Mouse (Mus musculus) embryonic facial prominence, embryonic 10.5 days (tissue): ENCODE measurements at regions not wholly inside any gene's neighbourhood (a gene's known extent, or its start where the extent isn't known, plus 50 kb on each side); places are given as distances from the start of the nearest gene placed in this dataset.

Experiments
- DNase-seq: peaks from one replicate; pipeline ENCODE4 v3.0.0-alpha.2; 2017; ENCODE audit warnings: low spot score
- H3K27ac ChIP-seq: fragments of 300-500 bp; sonication (generic); replicated peaks from 2 replicates; pipeline ENCODE4 v1.5.1; 2016; ENCODE audit warnings: mild to moderate bottlenecking
- H3K27me3 ChIP-seq: fragments of 300-500 bp; sonication (generic); replicated peaks from 2 replicates; pipeline ENCODE4 v1.6.1; 2016; ENCODE audit warnings: low read depth, mild to moderate bottlenecking; ENCODE audit not compliant: poor library complexity, severe bottlenecking
- H3K36me3 ChIP-seq: fragments of 300-500 bp; sonication (generic); replicated peaks from 2 replicates; pipeline ENCODE4 v1.6.1; 2016; ENCODE audit warnings: mild to moderate bottlenecking, moderate library complexity
- H3K4me1 ChIP-seq: fragments of 300-500 bp; sonication (generic); 2 replicates; pipeline ENCODE4 v1.6.1; 2016
- H3K4me3 ChIP-seq: fragments of 300-500 bp; sonication (generic); 2 replicates; pipeline ENCODE4 v1.5.1; 2016; ENCODE audit warnings: mild to moderate bottlenecking, moderate library complexity
- H3K9me3 ChIP-seq: fragments of 300-500 bp; sonication (generic); 2 replicates; pipeline ENCODE4 v1.6.1; 2016; ENCODE audit warnings: mild to moderate bottlenecking
- WGBS: fragments of 180-500 bp; shearing (Covaris S2); methylation state at CpG from one replicate; pipeline ENCODE4 v1.1.7; 2016; 5-methylcytosine and 5-hydroxymethylcytosine counted together

GRCm38 (mm10) chr9:46516401-46517130, 196.8 kb upstream of the 4931429L15Rik start:
- 87% methylated on average over 20 of the region's 20 CpGs for WGBS
- Histone ChIP-seq H3K9me3 (peaks cover 10% of the 10 kb centered on the region; the same call in 1 of the 2 replicates), H3K4me1 (0 out of 2 replicates have a peak, but pooled peaks cover 3% of the 10 kb centered on the region), H3K36me3 (no peaks in the 10 kb centered on the region), H3K27ac (no peak overlapping the region), H3K4me3 (no peak overlapping the region), H3K27me3 (0 out of 2 replicates have a peak, but pooled peaks cover 7% of the 10 kb centered on the region)
- no peak for DNase-seq

- no peaks in the 10 kb centered on the region for H3K36me3 ChIP-seq
- peaks cover 4% of the 10 kb centered on the region; the same call in 1 of the 2 replicates for H3K9me3 ChIP-seq
- WGBS = 75% methylated on average over 6 of the region's 6 CpGs
- H3K27ac ChIP-seq = no peak overlapping the region
- no peak for DNase-seq
- H3K4me3 ChIP-seq = no peak overlapping the region
- H3K4me1 ChIP-seq = peaks cover 13% of the 10 kb centered on the region; the same call in 1 of the 2 replicates
- H3K27me3 ChIP-seq = 0 out of 2 replicates have a peak, but pooled peaks cover 9% of the 10 kb centered on the region
Observed at GRCm38 (mm10) chr9:46512276-46513051, 192.7 kb upstream of the 4931429L15Rik start.

GRCm38 (mm10) chr9:46511307-46511706, 191.5 kb upstream of the 4931429L15Rik start:
- H3K36me3 ChIP-seq = no peaks in the 10 kb centered on the region
- no peak for DNase-seq
- WGBS = 48% methylated on average over 6 of the region's 6 CpGs
- H3K9me3 ChIP-seq = peaks cover 4% of the 10 kb centered on the region; the same call in 1 of the 2 replicates
- peak overlapping the region; percentile 19; the same call in 1 of the 2 replicates for H3K27ac ChIP-seq
- H3K4me3 ChIP-seq = no peak overlapping the region
- H3K4me1 ChIP-seq = peaks cover 13% of the 10 kb centered on the region; the same call in 1 of the 2 replicates
- 0 out of 2 replicates have a peak, but pooled peaks cover 9% of the 10 kb centered on the region for H3K27me3 ChIP-seq

GRCm38 (mm10) chr9:46509896-46510295, 190.1 kb upstream of the 4931429L15Rik start:
- Histone ChIP-seq H3K36me3 (no peaks in the 10 kb centered on the region), H3K27ac (no peak overlapping the region), H3K4me3 (no peak overlapping the region), H3K27me3 (0 out of 2 replicates have a peak, but pooled peaks cover 9% of the 10 kb centered on the region), H3K9me3 (peaks cover 4% of the 10 kb centered on the region; the same call in 1 of the 2 replicates), H3K4me1 (peaks cover 13% of the 10 kb centered on the region; the same call in 1 of the 2 replicates)
- no peak for DNase-seq
- WGBS = 69% methylated on average over 5 of the region's 5 CpGs

- Histone ChIP-seq H3K36me3 (no peaks in the 10 kb centered on the region), H3K27ac (no peak overlapping the region)
- 25% methylated on average over 5 of the region's 5 CpGs for WGBS
Observed at GRCm38 (mm10) chr9:46509458-46509857, 189.7 kb upstream of the 4931429L15Rik start.

GRCm38 (mm10) chr9:46507036-46507435, 187.2 kb upstream of the 4931429L15Rik start:
- H3K4me1 ChIP-seq = peaks cover 13% of the 10 kb centered on the region; the same call in 1 of the 2 replicates
- DNase-seq = no peak
- 83% methylated on average over 4 of the region's 4 CpGs for WGBS

More at GRCm38 (mm10) chr9:46509458-46509857, 189.7 kb upstream of the 4931429L15Rik start:
- no peak for DNase-seq
- no peak overlapping the region for H3K4me3 ChIP-seq
- H3K4me1 ChIP-seq = peaks cover 13% of the 10 kb centered on the region; the same call in 1 of the 2 replicates
- H3K9me3 ChIP-seq = peaks cover 4% of the 10 kb centered on the region; the same call in 1 of the 2 replicates
- 0 out of 2 replicates have a peak, but pooled peaks cover 9% of the 10 kb centered on the region for H3K27me3 ChIP-seq

GRCm38 (mm10) chr9:46504536-46504935, 184.8 kb upstream of the 4931429L15Rik start:
- H3K36me3 ChIP-seq = no peaks in the 10 kb centered on the region
- no peaks in the 10 kb centered on the region for H3K4me1 ChIP-seq
- no peak for DNase-seq
- H3K4me3 ChIP-seq = no peak overlapping the region
- H3K27me3 ChIP-seq = peaks cover 15% of the 10 kb centered on the region
- H3K27ac ChIP-seq = no peak overlapping the region
- no peaks in the 10 kb centered on the region for H3K9me3 ChIP-seq
- WGBS = 78% methylated on average over 12 of the region's 12 CpGs

More at GRCm38 (mm10) chr9:46507036-46507435, 187.2 kb upstream of the 4931429L15Rik start:
- H3K9me3 ChIP-seq = no peaks in the 10 kb centered on the region
- no peaks in the 10 kb centered on the region for H3K36me3 ChIP-seq
- 0 out of 2 replicates have a peak, but pooled peaks cover 6% of the 10 kb centered on the region for H3K27me3 ChIP-seq
- H3K27ac ChIP-seq = no peak overlapping the region
- H3K4me3 ChIP-seq = no peak overlapping the region

- Histone ChIP-seq H3K9me3 (no peaks in the 10 kb centered on the region), H3K4me3 (no peak overlapping the region), H3K27ac (no peak overlapping the region), H3K4me1 (no peaks in the 10 kb centered on the region), H3K36me3 (no peaks in the 10 kb centered on the region), H3K27me3 (peaks cover 17% of the 10 kb centered on the region)
- DNase-seq = no peak
- 74% methylated on average over 3 of the region's 3 CpGs for WGBS
Observed at GRCm38 (mm10) chr9:46504133-46504416, 184.3 kb upstream of the 4931429L15Rik start.

- H3K36me3 ChIP-seq = no peaks in the 10 kb centered on the region
- WGBS = 76% methylated on average over 8 of the region's 8 CpGs
- H3K9me3 ChIP-seq = no peaks in the 10 kb centered on the region
- no peak overlapping the region for H3K4me3 ChIP-seq
- H3K4me1 ChIP-seq = 0 out of 2 replicates have a peak, but pooled peaks cover 5% of the 10 kb centered on the region
- H3K27me3 ChIP-seq = peaks cover 17% of the 10 kb centered on the region
- DNase-seq = no peak
- no peak overlapping the region for H3K27ac ChIP-seq
Observed at GRCm38 (mm10) chr9:46503321-46504132, 183.7 kb upstream of the 4931429L15Rik start.

GRCm38 (mm10) chr9:46499426-46499825, 179.6 kb upstream of the 4931429L15Rik start:
- Histone ChIP-seq H3K4me3 (no peak overlapping the region), H3K27me3 (peaks cover 23% of the 10 kb centered on the region), H3K27ac (no peak overlapping the region), H3K9me3 (no peaks in the 10 kb centered on the region), H3K4me1 (0 out of 2 replicates have a peak, but pooled peaks cover 5% of the 10 kb centered on the region), H3K36me3 (no peaks in the 10 kb centered on the region)
- 44% methylated on average over 2 of the region's 2 CpGs for WGBS
- no peak for DNase-seq

GRCm38 (mm10) chr9:46498861-46499260, 179.1 kb upstream of the 4931429L15Rik start:
- H3K4me3 ChIP-seq = no peak overlapping the region
- 55% methylated on average over 5 of the region's 5 CpGs for WGBS
- H3K27me3 ChIP-seq = peaks cover 23% of the 10 kb centered on the region

GRCm38 (mm10) chr9:46495276-46495675, 175.5 kb upstream of the 4931429L15Rik start:
- Histone ChIP-seq H3K36me3 (no peaks in the 10 kb centered on the region), H3K9me3 (no peaks in the 10 kb centered on the region), H3K4me1 (0 out of 2 replicates have a peak, but pooled peaks cover 5% of the 10 kb centered on the region), H3K27me3 (peaks cover 15% of the 10 kb centered on the region; the same call in 1 of the 2 replicates), H3K27ac (no peak overlapping the region), H3K4me3 (no peak overlapping the region)
- no peak for DNase-seq
- WGBS = 80% methylated on average over 6 of the region's 6 CpGs

More at GRCm38 (mm10) chr9:46498861-46499260, 179.1 kb upstream of the 4931429L15Rik start:
- no peak overlapping the region for H3K27ac ChIP-seq
- no peak for DNase-seq
- H3K9me3 ChIP-seq = no peaks in the 10 kb centered on the region
- H3K36me3 ChIP-seq = no peaks in the 10 kb centered on the region
- H3K4me1 ChIP-seq = 0 out of 2 replicates have a peak, but pooled peaks cover 5% of the 10 kb centered on the region
